Mouse (Mus musculus): ENCODE data around the gene Hgfac.

GRCm38 (mm10) chr5:35073992-35074391 lies 32.7 kb downstream of the Hgfac start:
- TF ChIP-seq CTCF (IDR thresholded peaks at IDR 0.05; ENCODE audit: low read depth, low read length), result no peak
- TF ChIP-seq POLR2A (IDR thresholded peaks at IDR 0.05; ENCODE audit: insufficient read depth, low read length), result no peak

Measured in ES-Bruce4 (cell line).